Mouse (Mus musculus): ENCODE measurements around the gene Zic5. TPM values are rescaled to one million over a fixed set of nuclear protein-coding genes. Genes with fewer than 3 reads are reported as not detected.
A peak's percentile ranks its signal among the peaks of the same experiment; 100 is the strongest.

Zic5 gene
- polyA plus RNA-seq, 1 experiment from 2014 or later = 30.0 TPM

DNA sequence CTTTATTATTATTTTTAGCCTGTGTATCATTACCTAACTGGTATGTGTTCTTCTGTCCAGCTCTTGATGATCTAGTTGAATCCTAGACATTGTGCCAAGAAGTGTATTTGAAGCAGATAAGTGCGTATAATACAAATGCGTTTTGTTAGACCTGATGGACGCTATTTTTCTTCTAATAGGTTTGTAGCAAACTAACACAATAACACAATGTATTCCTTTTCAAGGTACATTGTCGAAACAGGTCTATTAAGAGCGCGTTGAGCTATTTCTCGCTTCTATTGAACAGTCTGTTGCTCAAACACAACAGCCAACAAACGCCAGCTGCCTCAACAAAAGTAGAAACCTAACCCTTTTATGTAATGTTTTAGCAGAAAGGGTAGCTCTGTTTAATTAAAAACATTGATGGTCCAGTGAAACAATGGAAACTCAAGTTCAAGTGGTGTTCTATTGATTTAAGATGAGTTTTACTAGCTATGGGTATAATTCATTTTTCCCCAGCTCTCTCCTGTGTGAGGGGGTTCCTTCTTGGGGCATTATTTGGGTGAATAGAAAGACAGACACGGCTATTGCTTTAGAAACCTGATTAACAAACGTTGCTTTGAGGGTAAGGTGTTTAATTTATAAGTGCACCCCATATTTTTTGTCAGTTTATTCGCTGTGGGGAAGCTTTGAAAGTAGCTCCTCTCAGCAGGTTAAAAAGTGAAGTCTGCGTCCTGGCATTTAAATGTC is 24.4 kb upstream of the Zic5 start:
- Histone ChIP-seq H3K4me1 (replicated peaks; ENCODE audit: control insufficient read depth, insufficient read depth, low read length) (peaks cover 13% of the 10 kb centered on the region; the same call in 1 of the 2 replicates), H3K27ac (ENCODE audit: low read depth, low read length) (no peak overlapping the region), H3K9ac (ENCODE audit: low read length) (peak overlapping the region; percentile 57; the same call in 1 of the 2 replicates), H3K9me3 (ENCODE audit: control insufficient read depth, low read length) (no peaks in the 10 kb centered on the region), H3K4me3 (ENCODE audit: low read depth, low read length) (peak overlapping the region; percentile 31), H3K27me3 (ENCODE audit: control insufficient read depth, insufficient read depth, low read length) (peaks cover 28% of the 10 kb centered on the region), H3K36me3 (ENCODE audit: control insufficient read depth, insufficient read depth, low read length) (no peaks in the 10 kb centered on the region), H3K4me2 (ENCODE audit: low read depth, low read length, severe bottlenecking) (peak overlapping the region; percentile 60)
- no peak for DNase-seq (ENCODE audit: low spot score)
- 1% methylated on average over 12 of the region's 12 CpGs for WGBS
- peak; percentile 5; the same call in 1 of the 2 replicates for ATAC-seq (replicated peaks; ENCODE audit: low FRiP score)

DNA sequence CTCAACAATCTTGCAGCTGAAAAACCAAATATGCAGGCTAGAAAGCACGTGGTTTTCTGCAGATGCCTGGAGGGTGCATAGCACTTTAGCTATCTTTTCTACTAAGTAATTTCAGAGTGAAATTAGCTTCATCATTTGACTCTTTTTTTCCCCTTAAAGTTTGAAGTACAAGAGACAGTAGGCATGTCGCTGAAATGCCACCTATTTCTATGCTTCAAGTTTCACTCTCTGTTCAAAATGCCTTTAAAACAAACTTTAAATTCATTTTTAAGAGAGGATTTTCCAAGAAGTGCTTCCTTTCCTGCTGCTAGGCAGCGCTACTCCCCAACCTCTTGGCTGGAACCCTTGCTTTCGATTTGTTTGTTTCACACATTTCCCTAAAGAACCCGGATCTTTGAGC is 23.6 kb upstream of the Zic5 start:
- DNase-seq (ENCODE audit: low spot score) (no peak), ATAC-seq (replicated peaks; ENCODE audit: low FRiP score) (no peak)
- H3K4me1 ChIP-seq (replicated peaks; ENCODE audit: control insufficient read depth, insufficient read depth, low read length) = peaks cover 16% of the 10 kb centered on the region; the same call in 1 of the 2 replicates
- H3K4me2 ChIP-seq (ENCODE audit: low read depth, low read length, severe bottlenecking) = peak overlapping the region; percentile 33; the same call in 1 of the 2 replicates
- no peak overlapping the region for H3K27ac ChIP-seq (ENCODE audit: low read depth, low read length)
- peaks cover 35% of the 10 kb centered on the region for H3K27me3 ChIP-seq (ENCODE audit: control insufficient read depth, insufficient read depth, low read length)
- WGBS = under 1% methylated on average over 5 of the region's 5 CpGs
- H3K9ac ChIP-seq (ENCODE audit: low read length) = 0 out of 2 replicates have a peak overlapping the region, but pooled peaks have one; percentile 4
- H3K4me3 ChIP-seq (ENCODE audit: low read depth, low read length) = peak overlapping the region; percentile 4; the same call in 1 of the 2 replicates
- H3K36me3 ChIP-seq (ENCODE audit: control insufficient read depth, insufficient read depth, low read length) = no peaks in the 10 kb centered on the region
- no peaks in the 10 kb centered on the region for H3K9me3 ChIP-seq (ENCODE audit: control insufficient read depth, low read length)

DNA sequence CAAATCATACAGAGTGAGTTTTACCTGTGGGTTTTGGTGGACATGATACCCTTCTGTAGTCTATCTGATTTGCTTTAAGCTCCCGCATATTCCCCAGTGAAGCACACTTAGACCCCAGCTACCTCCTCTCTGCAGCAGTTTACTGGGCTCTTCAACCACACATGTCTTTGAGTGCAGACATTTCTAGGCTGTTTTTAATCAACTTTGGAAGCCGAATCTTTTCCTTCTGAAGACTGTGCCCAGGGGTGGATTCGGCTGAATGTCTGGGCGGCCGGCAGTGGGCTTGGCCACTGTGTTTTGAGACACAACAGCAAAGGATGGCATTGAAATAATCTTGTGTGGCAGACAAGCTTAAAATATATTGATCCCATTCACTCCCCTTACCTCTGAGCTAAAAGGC is 21.9 kb upstream of the Zic5 start:
- 3% methylated on average over 5 of the region's 5 CpGs for WGBS
- Histone ChIP-seq H3K27ac (ENCODE audit: low read depth, low read length) (no peak overlapping the region), H3K9me3 (ENCODE audit: control insufficient read depth, low read length) (no peaks in the 10 kb centered on the region), H3K4me3 (ENCODE audit: low read depth, low read length) (no peak overlapping the region), H3K36me3 (ENCODE audit: control insufficient read depth, insufficient read depth, low read length) (no peaks in the 10 kb centered on the region), H3K4me1 (replicated peaks; ENCODE audit: control insufficient read depth, insufficient read depth, low read length) (peaks cover 17% of the 10 kb centered on the region), H3K4me2 (ENCODE audit: low read depth, low read length, severe bottlenecking) (no peak overlapping the region), H3K9ac (ENCODE audit: low read length) (no peak overlapping the region), H3K27me3 (ENCODE audit: control insufficient read depth, insufficient read depth, low read length) (peaks cover 42% of the 10 kb centered on the region)
- ATAC-seq (replicated peaks; ENCODE audit: low FRiP score) = no peak
- no peak for DNase-seq (ENCODE audit: low spot score)

DNA sequence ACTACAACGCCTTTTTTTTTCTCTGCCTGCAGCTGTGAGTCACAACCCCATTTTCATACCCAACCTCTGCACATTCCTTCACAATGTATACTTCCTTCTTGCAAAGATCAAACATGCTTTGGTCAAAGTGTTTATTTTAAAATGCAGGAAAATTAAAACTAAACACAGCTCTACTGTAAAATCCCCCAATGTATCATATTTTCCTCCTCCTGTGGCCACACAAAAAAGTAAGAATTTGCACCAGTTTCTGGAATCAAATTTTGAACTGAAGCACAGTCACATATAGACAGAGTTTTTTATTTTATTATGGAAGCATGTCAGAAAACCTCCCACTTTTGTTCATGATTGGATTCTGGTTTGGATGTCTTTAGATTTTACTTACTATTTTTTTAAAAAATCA is 21.1 kb upstream of the Zic5 start:
- Histone ChIP-seq H3K4me2 (ENCODE audit: low read depth, low read length, severe bottlenecking) (no peak overlapping the region), H3K27me3 (ENCODE audit: control insufficient read depth, insufficient read depth, low read length) (peaks cover 44% of the 10 kb centered on the region), H3K9me3 (ENCODE audit: control insufficient read depth, low read length) (no peaks in the 10 kb centered on the region), H3K9ac (ENCODE audit: low read length) (no peak overlapping the region), H3K4me3 (ENCODE audit: low read depth, low read length) (no peak overlapping the region), H3K36me3 (ENCODE audit: control insufficient read depth, insufficient read depth, low read length) (no peaks in the 10 kb centered on the region), H3K4me1 (replicated peaks; ENCODE audit: control insufficient read depth, insufficient read depth, low read length) (peaks cover 20% of the 10 kb centered on the region), H3K27ac (ENCODE audit: low read depth, low read length) (no peak overlapping the region)
- 13% methylated on average over 1 of the region's 1 CpGs for WGBS
- ATAC-seq (replicated peaks; ENCODE audit: low FRiP score) (no peak), DNase-seq (ENCODE audit: low spot score) (no peak)

DNA sequence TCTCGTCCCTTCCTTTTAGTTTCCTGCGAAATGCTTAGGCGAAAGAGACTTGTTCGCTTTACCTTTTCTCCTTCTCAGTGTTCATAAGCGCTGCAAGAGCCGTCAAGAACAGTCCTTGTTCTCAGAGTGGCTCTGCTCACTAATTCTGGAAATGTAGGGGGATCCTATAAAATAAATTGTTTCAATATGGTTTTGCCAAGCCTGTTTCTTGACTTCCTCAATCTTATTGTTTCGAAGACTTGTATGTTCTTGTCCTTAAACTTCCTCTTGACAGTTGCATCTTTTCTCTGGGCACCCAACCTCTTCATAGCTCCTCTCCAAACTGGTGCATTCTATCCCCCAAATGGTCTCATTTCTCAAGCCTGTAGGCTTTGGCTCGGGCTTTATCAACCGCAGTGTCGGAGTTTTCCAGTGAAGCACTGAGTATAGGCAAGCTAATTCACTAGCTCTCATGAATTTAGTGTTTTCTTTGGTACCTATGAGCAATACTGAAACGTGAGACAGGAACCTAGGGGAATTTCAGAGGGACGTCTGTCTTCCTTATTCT is 20.2 kb upstream of the Zic5 start:
- Histone ChIP-seq H3K4me3 (ENCODE audit: low read depth, low read length) (peak overlapping the region; percentile 11; the same call in 1 of the 2 replicates), H3K9ac (ENCODE audit: low read length) (peak overlapping the region; percentile 52; the same call in 1 of the 2 replicates), H3K27me3 (ENCODE audit: control insufficient read depth, insufficient read depth, low read length) (peaks cover 43% of the 10 kb centered on the region), H3K9me3 (ENCODE audit: control insufficient read depth, low read length) (no peaks in the 10 kb centered on the region), H3K4me2 (ENCODE audit: low read depth, low read length, severe bottlenecking) (peak overlapping the region; percentile 42; the same call in 1 of the 2 replicates), H3K36me3 (ENCODE audit: control insufficient read depth, insufficient read depth, low read length) (no peaks in the 10 kb centered on the region), H3K4me1 (replicated peaks; ENCODE audit: control insufficient read depth, insufficient read depth, low read length) (peaks cover 24% of the 10 kb centered on the region), H3K27ac (ENCODE audit: low read depth, low read length) (0 out of 2 replicates have a peak overlapping the region, but pooled peaks have one; percentile 18)
- DNase-seq (ENCODE audit: low spot score) (no peak), ATAC-seq (replicated peaks; ENCODE audit: low FRiP score) (no peak)
- 1% methylated on average over 12 of the region's 12 CpGs for WGBS

DNA sequence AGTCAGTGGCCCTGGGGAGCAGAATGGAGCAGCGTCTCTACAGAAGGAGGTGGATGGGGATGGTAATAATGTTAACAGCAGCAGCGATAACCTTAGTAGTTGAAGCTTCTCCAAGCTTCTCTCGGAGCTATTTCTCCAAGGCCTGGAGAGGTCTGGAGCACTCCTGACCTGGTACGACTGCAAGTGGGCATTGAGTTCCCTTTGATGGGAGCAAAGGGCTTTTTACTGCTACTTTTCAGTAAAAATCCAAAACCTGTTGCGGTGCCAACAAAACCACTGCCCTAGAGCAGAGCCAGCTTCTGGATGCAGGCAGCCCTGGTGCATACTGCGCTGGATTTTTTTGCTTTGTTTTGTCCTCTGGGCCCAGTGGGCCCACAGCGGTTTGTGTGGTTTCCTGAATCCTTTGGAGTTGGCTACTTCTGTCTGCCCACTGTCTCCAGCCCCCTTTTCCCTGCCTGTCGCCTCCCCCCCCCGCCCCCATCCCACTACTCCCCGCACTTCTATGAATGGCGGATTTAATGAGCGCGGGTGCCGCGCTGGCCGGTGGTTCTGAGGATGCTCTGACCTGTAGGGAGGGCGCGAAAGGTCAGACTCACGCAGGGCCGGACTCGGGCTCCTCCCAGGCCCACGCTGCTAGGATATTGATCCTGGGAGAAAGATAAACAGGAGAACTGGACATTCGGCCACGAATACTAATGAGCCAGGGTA is 19.5 kb upstream of the Zic5 start:
- DNase-seq (ENCODE audit: low spot score) (peak; percentile 72), ATAC-seq (replicated peaks; ENCODE audit: low FRiP score) (peak; percentile 49)
- Histone ChIP-seq H3K27me3 (ENCODE audit: control insufficient read depth, insufficient read depth, low read length) (peaks cover 39% of the 10 kb centered on the region), H3K27ac (ENCODE audit: low read depth, low read length) (peak overlapping the region; percentile 39; the same call in 1 of the 2 replicates), H3K9ac (ENCODE audit: low read length) (peak overlapping the region; percentile 52), H3K9me3 (ENCODE audit: control insufficient read depth, low read length) (no peaks in the 10 kb centered on the region), H3K4me3 (ENCODE audit: low read depth, low read length) (peak overlapping the region; percentile 11; the same call in 1 of the 2 replicates), H3K36me3 (ENCODE audit: control insufficient read depth, insufficient read depth, low read length) (no peaks in the 10 kb centered on the region), H3K4me2 (ENCODE audit: low read depth, low read length, severe bottlenecking) (peak overlapping the region; percentile 42), H3K4me1 (replicated peaks; ENCODE audit: control insufficient read depth, insufficient read depth, low read length) (peaks cover 22% of the 10 kb centered on the region)
- under 1% methylated on average over 23 of the region's 24 CpGs for WGBS

DNA sequence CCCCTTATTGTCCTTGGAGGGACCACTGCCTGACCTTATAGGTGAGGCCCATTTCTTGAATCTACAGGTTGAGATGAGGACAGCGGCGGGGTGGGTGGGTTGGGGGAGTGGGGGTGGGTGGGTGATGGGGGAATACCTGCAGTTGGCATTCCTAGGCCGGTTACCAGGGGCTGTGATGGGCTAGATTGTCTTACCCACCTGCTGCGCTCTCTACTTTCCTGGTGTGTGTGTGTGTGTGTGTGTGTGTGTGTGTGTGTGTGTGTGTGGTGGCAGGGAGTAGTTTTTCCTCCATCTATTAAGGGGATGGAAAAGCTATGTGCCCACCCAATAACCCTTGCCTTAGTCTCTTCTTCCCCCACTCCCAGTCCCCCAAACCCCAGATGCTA is 19.0 kb upstream of the Zic5 start:
- Histone ChIP-seq H3K27me3 (ENCODE audit: control insufficient read depth, insufficient read depth, low read length) (peaks cover 39% of the 10 kb centered on the region), H3K9me3 (ENCODE audit: control insufficient read depth, low read length) (no peaks in the 10 kb centered on the region), H3K9ac (ENCODE audit: low read length) (peak overlapping the region; percentile 52), H3K27ac (ENCODE audit: low read depth, low read length) (peak overlapping the region; percentile 39; the same call in 1 of the 2 replicates), H3K4me2 (ENCODE audit: low read depth, low read length, severe bottlenecking) (peak overlapping the region; percentile 42), H3K36me3 (ENCODE audit: control insufficient read depth, insufficient read depth, low read length) (no peaks in the 10 kb centered on the region), H3K4me3 (ENCODE audit: low read depth, low read length) (0 out of 2 replicates have a peak overlapping the region, but pooled peaks have one; percentile 11), H3K4me1 (replicated peaks; ENCODE audit: control insufficient read depth, insufficient read depth, low read length) (peaks cover 22% of the 10 kb centered on the region)
- DNase-seq (ENCODE audit: low spot score) (no peak), ATAC-seq (replicated peaks; ENCODE audit: low FRiP score) (no peak)
- 4% methylated on average over 4 of the region's 4 CpGs for WGBS

Data from forebrain, embryonic 11.5 days (tissue).